Mouse (Mus musculus): Measurements from ENCODE around the gene Opalin. TPM values are rescaled to one million over a fixed set of nuclear protein-coding genes. Genes with fewer than 3 reads are reported as not detected.

The Opalin gene
- total and polyA plus RNA-seq, 2 experiments from 2014 or later: not detected

GRCm38 (mm10) chr19:41026551-41026950 lies 50.4 kb downstream of the Opalin start:
- H3K27ac ChIP-seq (ENCODE audit: low read depth): no peak overlapping the region; the same call in 1 of the 2 replicates
- 75% methylated on average over 8 of the region's 8 CpGs for WGBS
- no peak for ATAC-seq (ENCODE audit: insufficient read depth, low read depth)
- H3K27me3 ChIP-seq (ENCODE audit: control insufficient read depth, insufficient read depth, low read length): no peaks in the 10 kb centered on the region
- no peak for DNase-seq (ENCODE audit: low spot score)
- TF ChIP-seq CTCF (IDR thresholded peaks at IDR 0.05; ENCODE audit: low read depth) (no peak), EP300 (IDR thresholded peaks at IDR 0.05; ENCODE audit: low read depth) (no peak)
- H3K4me1 ChIP-seq (ENCODE audit: control insufficient read depth, insufficient read depth): no peaks in the 10 kb centered on the region
- H3K36me3 ChIP-seq (replicated peaks; ENCODE audit: control insufficient read depth, insufficient read depth, low read length): no peaks in the 10 kb centered on the region
- no peak overlapping the region for H3K9ac ChIP-seq (replicated peaks; ENCODE audit: low read depth, low read length)
- no peak overlapping the region for H3K4me3 ChIP-seq (ENCODE audit: low read depth, low read length)
- H3K4me2 ChIP-seq (ENCODE audit: low read depth, low read length): no peak overlapping the region
- H3K9me3 ChIP-seq (replicated peaks; ENCODE audit: control insufficient read depth, low read length): no peaks in the 10 kb centered on the region

- Histone ChIP-seq H3K27me3 (ENCODE audit: control insufficient read depth, insufficient read depth, low read length) (0 out of 2 replicates have a peak, but pooled peaks cover 3% of the 10 kb centered on the region), H3K4me1 (ENCODE audit: control insufficient read depth, insufficient read depth) (no peaks in the 10 kb centered on the region), H3K4me2 (ENCODE audit: low read depth, low read length) (no peak overlapping the region), H3K9me3 (replicated peaks; ENCODE audit: control insufficient read depth, low read length) (no peaks in the 10 kb centered on the region), H3K36me3 (replicated peaks; ENCODE audit: control insufficient read depth, insufficient read depth, low read length) (no peaks in the 10 kb centered on the region), H3K4me3 (ENCODE audit: low read depth, low read length) (no peak overlapping the region), H3K9ac (replicated peaks; ENCODE audit: low read depth, low read length) (no peak overlapping the region), H3K27ac (ENCODE audit: low read depth) (peak overlapping the region; percentile 17; the same call in 1 of the 2 replicates)
- no peak for ATAC-seq (ENCODE audit: insufficient read depth, low read depth)
- TF ChIP-seq EP300 (IDR thresholded peaks at IDR 0.05; ENCODE audit: low read depth) (no peak), CTCF (IDR thresholded peaks at IDR 0.05; ENCODE audit: low read depth) (no peak)
- DNase-seq (ENCODE audit: low spot score): no peak
- WGBS: 41% methylated on average over 4 of the region's 4 CpGs
These were observed 54.7 kb downstream of the Opalin start for GRCm38 (mm10) chr19:41022244-41022643.

GRCm38 (mm10) chr19:41020537-41020936 lies 56.4 kb downstream of the Opalin start:
- no peaks in the 10 kb centered on the region for H3K9me3 ChIP-seq (replicated peaks; ENCODE audit: control insufficient read depth, low read length)
- TF ChIP-seq CTCF (IDR thresholded peaks at IDR 0.05; ENCODE audit: low read depth) (no peak), EP300 (IDR thresholded peaks at IDR 0.05; ENCODE audit: low read depth) (no peak)
- no peaks in the 10 kb centered on the region for H3K4me1 ChIP-seq (ENCODE audit: control insufficient read depth, insufficient read depth)
- WGBS: 63% methylated on average over 3 of the region's 3 CpGs
- no peak overlapping the region; the same call in 1 of the 2 replicates for H3K27ac ChIP-seq (ENCODE audit: low read depth)
- no peak for DNase-seq (ENCODE audit: low spot score)
- H3K27me3 ChIP-seq (ENCODE audit: control insufficient read depth, insufficient read depth, low read length): peaks cover 6% of the 10 kb centered on the region; the same call in 1 of the 2 replicates
- no peaks in the 10 kb centered on the region for H3K36me3 ChIP-seq (replicated peaks; ENCODE audit: control insufficient read depth, insufficient read depth, low read length)
- H3K4me2 ChIP-seq (ENCODE audit: low read depth, low read length): no peak overlapping the region
- no peak overlapping the region for H3K4me3 ChIP-seq (ENCODE audit: low read depth, low read length)
- H3K9ac ChIP-seq (replicated peaks; ENCODE audit: low read depth, low read length): no peak overlapping the region
- ATAC-seq (ENCODE audit: insufficient read depth, low read depth): no peak

- Histone ChIP-seq H3K36me3 (replicated peaks; ENCODE audit: control insufficient read depth, insufficient read depth, low read length) (no peaks in the 10 kb centered on the region), H3K4me3 (ENCODE audit: low read depth, low read length) (no peak overlapping the region), H3K27me3 (ENCODE audit: control insufficient read depth, insufficient read depth, low read length) (peaks cover 6% of the 10 kb centered on the region; the same call in 1 of the 2 replicates), H3K4me1 (ENCODE audit: control insufficient read depth, insufficient read depth) (no peaks in the 10 kb centered on the region), H3K27ac (ENCODE audit: low read depth) (no peak overlapping the region), H3K9ac (replicated peaks; ENCODE audit: low read depth, low read length) (no peak overlapping the region), H3K9me3 (replicated peaks; ENCODE audit: control insufficient read depth, low read length) (no peaks in the 10 kb centered on the region), H3K4me2 (ENCODE audit: low read depth, low read length) (no peak overlapping the region)
- DNase-seq (ENCODE audit: low spot score) (no peak), ATAC-seq (ENCODE audit: insufficient read depth, low read depth) (no peak)
- WGBS: 53% methylated on average over 5 of the region's 5 CpGs
- TF ChIP-seq EP300 (IDR thresholded peaks at IDR 0.05; ENCODE audit: low read depth): no peak
- no peak for TF ChIP-seq CTCF (IDR thresholded peaks at IDR 0.05; ENCODE audit: low read depth)
These were observed 57.7 kb downstream of the Opalin start for GRCm38 (mm10) chr19:41019164-41019675.

GRCm38 (mm10) chr19:41015951-41016716 lies 60.8 kb downstream of the Opalin start:
- peak; percentile 69 for TF ChIP-seq CTCF (IDR thresholded peaks at IDR 0.05; ENCODE audit: low read depth)
- TF ChIP-seq EP300 (IDR thresholded peaks at IDR 0.05; ENCODE audit: low read depth): no peak
- H3K4me1 ChIP-seq (ENCODE audit: control insufficient read depth, insufficient read depth): no peaks in the 10 kb centered on the region
- H3K4me3 ChIP-seq (ENCODE audit: low read depth, low read length): no peak overlapping the region
- peak; percentile 30; the same call in 1 of the 2 replicates for ATAC-seq (ENCODE audit: insufficient read depth, low read depth)
- H3K27me3 ChIP-seq (ENCODE audit: control insufficient read depth, insufficient read depth, low read length): peaks cover 10% of the 10 kb centered on the region; the same call in 1 of the 2 replicates
- no peak overlapping the region for H3K27ac ChIP-seq (ENCODE audit: low read depth)
- no peaks in the 10 kb centered on the region for H3K36me3 ChIP-seq (replicated peaks; ENCODE audit: control insufficient read depth, insufficient read depth, low read length)
- peak; percentile 73 for DNase-seq (ENCODE audit: low spot score)
- H3K9me3 ChIP-seq (replicated peaks; ENCODE audit: control insufficient read depth, low read length): no peaks in the 10 kb centered on the region
- WGBS: 15% methylated on average over 14 of the region's 14 CpGs
- no peak overlapping the region for H3K9ac ChIP-seq (replicated peaks; ENCODE audit: low read depth, low read length)
- H3K4me2 ChIP-seq (ENCODE audit: low read depth, low read length): peak overlapping the region; percentile 45; the same call in 1 of the 2 replicates
